Mouse (Mus musculus): ENCODE results near the gene Prdm16. TPM values are rescaled to one million over a fixed set of nuclear protein-coding genes. Genes with fewer than 3 reads are reported as not detected.

Prdm16 gene
- total RNA-seq, 2 experiments from 2014 or later = 12.0 to 15.3 TPM

DNA sequence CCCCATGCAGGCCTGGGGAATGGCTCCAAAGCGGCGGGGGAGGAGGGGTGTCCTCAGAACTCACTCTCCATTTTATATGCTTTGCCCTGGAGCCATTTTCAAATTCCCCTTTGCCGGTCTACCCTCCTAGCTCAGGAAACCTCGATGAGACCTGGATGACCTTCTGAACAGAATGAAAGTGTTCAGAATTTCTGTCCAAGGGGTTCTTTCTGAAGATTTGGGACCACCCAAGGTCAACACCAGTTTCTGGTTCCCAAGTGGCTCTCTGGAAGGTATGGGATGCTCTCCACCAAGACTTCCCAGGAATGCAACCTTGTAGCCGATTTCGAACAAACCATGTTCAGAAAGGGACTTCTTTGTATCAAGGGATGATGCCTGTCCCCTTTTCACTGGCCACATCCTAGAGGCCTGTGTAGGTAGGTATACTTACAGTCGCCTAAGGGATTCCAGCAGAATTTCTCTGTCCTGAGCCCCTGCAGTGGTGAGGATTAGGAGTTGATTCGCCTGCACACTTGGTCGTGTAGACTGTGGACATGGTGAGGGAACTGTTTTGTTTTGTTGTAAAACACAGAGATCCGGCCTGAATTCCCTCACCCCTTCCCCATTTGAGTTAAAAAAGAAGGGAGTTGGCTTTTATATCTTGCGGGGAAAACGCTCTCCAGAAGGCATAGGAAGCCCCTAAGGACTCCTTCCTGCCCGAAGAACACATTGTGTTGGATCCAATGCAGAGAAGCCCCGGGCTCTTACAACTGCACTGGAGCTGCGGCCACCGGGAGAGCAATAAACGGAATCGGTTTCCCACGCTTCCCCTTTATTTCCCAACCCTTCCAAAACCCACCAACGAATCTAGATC is 4.0 kb upstream of the Prdm16 start:
- DNase-seq (ENCODE audit: low spot score in 2 of 2) = no peak

DNA sequence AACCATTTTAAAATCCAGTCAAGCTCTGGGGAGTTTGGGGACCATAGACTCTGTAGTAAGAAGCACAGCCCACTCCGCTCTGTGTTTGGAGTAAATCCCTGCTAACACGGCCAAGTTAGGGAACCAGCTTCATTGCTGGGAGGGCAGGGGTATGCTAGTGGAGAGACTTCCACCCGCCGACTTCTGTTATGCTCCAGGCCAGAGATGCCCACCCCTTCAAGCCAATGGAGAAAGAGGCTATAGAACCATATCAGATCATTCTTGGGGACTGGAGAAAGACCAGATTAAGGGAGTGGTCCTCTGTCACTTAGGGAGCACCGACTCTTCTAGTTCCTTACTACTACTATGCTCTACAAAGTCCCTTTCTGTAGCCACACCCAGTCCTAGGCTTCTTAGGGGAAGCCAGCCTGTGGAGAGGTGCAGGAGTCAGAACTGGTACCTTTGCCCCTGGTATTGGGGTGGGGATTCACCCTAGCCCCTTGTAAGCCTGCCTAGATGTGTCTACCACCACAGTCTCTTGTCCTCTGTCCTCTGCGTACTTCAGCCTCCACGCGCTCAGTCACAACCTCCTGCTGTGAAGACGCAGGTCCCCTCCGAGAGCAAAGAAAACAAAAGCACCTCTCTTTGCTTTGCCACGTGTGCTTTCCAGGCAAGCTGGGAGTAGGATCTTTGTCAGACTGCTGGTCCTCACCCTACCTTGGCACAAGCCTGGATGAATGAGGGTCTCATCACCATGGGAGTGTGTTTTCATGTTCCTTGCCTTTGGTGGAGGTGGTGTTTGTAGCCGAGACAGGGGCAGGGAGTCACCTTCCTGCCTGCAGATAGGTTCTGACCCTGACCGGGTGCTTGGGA is 3.1 kb upstream of the Prdm16 start:
- no peak for DNase-seq (ENCODE audit: low spot score in 2 of 2)

DNA sequence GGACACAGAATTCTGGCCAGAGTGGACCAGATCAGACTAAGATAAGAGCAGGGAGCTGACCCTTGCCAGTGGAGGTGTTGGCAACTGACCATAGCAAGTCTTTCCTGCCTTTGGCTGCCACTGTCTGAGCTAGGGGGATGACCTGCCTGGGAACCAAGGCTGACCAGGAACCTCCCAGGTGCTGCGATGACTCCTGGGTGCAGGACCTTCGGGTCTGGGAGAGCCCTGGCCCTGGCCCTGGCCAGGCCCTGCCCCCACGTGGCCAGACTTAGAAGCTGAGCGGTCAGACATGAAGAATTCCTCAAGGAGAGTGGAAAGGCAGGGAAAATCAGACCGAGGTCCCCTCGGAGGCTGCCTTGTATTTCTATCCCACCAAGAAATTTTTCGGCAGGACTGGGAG is 2.5 kb upstream of the Prdm16 start:
- DNase-seq (ENCODE audit: low spot score in 2 of 2) = no peak

DNA sequence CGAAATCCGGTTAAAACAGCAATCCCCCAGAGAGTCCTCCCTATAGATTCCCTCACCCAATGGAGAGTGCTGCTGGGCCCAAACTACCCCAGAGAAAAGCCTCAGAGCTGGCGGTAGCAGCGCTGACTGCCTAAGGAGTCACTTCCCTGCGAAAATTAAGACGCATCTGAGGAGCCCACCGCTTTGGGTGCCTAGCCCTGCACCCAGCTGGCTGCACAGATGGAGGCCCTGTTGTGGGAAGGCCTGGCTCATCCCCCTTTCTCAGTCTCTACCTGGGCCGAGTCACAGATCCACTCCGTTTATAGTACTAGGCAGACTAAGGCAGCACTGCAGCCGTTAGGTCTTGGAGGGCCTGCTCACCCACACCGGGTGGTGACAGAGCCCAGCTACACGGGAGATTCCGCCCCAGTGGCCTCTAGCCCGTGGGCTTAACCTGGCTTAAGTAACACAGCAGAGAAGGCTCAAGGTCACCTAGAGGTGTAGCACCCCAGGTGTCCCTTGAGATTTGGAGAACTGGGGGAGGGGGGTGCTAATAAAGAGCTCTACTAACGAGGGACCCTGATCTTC is 1.7 kb upstream of the Prdm16 start:
- no peak for DNase-seq (ENCODE audit: low spot score in 2 of 2)

DNA sequence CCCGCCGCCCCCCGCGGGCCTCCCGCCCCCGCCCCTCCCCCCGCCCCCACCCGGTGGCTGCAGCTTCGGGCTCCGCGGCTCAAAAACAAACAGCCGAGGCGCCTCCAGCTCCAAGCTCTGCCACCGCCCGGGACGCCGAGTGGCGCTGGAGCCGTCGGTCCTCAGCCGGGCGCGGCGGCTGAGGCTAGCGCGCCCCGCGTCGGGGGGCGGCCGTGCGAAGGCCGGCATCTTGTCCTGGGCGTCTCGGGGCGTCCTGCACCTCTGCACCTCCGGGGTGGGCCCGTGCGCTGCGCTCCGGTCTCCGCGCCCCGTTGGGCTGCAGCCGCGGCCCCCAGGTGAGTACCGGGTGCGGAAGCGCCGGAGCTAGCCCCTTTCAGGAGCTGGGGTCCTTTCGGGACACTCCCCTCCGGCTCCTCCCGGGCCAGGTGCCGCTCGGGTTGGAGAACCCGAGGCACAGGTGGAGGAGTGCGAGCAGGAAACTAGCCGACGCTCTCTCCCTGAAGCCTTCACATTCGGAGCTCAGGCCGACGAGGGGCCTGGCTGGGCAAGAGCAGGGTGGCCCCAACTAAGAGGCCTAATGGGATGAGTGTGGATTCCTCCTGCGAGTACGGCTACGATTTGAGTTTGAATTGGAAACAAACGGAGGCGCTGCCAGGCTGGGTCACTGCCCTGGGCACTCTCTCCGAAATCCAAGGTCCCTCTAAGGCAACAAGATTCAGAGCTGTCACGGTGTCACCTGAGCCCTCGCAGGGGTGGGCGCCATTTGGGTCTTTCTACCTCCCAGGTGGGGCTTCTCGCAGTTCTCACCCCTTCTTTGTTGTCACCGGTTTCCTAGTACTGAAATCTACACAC is 1.0 kb upstream of the Prdm16 start:
- DNase-seq (ENCODE audit: low spot score in 2 of 2) = no peak

DNA sequence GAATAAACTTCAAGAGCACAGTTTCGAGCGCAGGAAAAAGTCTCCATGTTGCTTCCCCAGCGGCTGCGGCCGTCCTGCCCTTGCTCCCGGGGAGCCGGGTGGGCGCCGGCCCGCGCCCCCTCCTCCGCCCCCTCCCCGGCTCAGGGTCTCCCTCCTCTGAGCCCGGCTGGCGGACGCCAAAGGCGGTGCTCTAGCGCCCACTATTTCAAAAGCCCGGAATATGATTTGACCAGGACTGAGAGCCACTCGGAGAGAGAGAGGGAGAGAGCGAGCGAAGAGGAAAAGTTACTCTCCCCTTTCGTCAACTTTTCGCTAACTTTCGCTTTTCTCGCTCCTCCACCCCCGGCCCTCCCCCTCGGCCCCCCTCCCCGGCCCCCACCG is 630 bp downstream of the Prdm16 start:
- no peak for DNase-seq (ENCODE audit: low spot score in 2 of 2)

DNA sequence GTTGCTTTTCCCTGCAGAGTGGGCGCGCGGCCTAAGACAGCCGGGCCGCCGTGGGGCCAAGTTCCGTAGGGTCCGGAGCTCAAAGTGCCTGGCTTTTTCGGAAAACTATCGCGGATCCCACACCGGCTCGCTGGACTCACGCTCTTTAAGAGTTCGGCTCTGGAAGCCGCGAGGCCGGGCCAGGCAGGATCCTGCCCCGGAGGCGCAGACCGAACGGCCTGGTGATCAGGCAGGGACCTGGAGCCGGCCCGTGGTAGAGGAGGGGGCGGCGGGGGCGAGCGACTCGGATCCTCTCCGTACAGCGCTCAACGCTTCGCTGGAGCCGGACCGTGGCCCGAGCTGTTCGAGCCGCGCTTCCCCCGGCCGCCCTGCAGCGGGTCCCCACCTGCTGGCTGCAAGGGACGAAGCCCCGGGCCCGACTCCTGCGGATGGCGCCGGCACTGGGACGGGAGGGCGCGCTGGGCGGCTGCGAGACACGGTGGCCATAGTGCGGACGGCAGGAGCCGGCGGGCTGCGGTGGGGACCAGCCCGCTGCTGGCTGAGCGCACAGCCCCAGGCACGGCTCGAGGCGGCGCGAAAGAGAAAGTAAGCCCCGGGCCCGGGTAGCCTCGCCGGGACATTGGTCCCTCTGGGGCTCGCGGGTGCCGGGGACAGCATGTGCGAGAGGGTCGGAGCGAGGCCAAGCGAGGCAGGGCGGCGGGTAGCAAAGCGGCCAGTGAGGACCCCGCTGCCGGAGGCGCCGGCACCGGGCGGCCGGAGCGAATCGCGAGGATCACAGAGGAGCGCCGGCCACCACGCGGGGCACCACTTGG is 1.2 kb downstream of the Prdm16 start:
- no peak for DNase-seq (ENCODE audit: low spot score in 2 of 2)

DNA sequence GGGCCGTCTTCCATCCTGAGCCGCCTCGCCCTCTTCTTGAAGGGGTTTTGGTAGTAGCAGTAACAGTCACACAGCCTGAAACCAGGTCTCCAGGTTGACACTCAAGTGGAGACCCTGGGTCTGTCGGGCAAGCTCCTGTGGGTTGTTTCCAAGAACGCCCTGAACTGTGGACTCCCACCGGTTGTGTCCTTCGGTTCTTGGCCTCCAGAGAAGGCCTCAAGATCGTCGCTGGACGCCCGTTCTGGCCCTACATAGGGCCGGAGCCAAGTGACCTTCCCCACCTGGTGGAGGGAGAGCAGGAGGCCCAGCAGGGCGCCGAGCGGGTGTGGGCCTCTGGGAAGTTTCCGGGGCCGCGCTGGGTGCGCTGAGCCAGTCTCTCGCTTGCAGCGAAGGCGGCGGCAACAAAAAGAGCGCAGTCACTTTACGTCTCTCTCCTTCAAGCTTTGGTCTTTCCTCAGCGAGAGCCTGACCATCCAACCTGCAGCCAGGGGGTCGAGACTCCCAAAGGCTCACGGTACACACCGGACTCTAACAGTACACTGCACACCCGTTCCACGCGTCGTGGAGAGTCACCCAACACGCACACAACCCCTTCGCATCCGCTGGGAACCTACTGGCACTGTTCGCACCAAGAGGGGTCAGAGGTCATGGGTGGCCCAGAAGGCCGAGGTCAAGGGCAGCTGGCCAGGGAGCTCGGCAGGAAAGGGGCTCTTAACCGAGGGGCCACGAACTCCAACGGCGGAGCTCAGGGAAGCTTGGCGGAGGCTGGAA is 2.0 kb downstream of the Prdm16 start:
- no peak for DNase-seq (ENCODE audit: low spot score in 2 of 2)

DNA sequence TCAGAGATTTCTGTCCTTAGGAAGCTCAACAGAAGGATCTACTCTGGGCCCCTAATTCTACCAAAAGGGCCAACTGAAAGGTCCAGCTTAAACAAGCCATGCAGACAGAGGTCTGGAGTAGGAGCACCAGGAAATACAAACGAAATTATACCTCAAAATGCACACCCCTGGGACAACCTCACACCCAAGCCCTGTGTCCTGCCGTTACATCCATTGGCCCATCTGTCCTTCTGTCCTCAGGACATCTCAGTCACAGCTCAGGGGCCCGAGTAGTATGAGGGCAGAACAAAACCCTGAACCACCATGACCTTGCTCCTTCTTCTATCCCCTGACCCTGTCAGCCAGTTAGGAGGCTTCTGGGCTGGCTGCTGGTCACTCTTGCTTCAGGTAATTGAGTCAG is 2.7 kb downstream of the Prdm16 start:
- DNase-seq (ENCODE audit: low spot score in 2 of 2) = no peak

DNA sequence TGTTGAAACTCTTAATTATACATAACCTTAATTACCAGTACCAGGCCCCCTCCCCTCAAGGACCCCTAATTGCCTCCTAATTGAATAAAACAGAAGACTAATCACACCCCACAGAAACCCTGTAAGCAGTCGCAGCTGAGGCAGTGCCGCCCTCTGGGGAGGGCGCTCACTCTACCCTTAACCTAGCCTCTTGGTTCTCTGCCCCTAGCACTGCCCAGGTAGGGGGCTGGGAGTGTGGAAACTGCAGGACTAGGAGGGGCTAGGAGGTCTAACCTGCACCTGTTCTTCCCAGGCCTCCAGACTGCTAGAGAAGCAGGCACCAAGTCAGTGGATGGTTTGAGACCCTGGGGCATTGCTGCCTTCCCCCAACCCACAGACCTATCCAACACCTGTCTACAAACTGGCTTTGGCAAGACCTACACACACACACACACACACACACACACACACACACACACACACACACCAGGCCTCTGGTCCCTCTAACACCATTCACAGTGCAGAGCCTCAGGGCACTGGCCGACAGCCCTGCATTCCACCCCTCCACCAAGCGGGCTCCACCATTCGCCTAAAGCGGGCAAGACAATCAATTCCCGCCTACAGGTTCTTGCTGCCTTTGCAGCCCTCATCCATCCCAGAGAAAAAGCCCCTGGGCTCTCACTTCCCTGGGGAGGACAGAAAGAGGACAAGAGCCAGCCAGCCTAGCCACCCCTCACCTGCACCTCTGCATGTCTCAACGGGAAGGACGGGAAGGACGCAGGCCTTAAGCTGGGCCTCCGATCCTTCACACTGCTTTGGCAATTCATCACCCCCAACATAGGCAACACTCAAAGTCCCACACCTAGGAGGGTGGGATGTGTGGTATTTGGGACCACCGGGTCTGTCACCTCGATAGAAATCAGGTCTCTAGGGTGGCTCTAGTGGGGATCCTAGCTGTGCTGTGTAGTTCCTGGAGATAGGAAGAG is 3.6 kb downstream of the Prdm16 start:
- DNase-seq (ENCODE audit: low spot score in 2 of 2) = no peak

DNA sequence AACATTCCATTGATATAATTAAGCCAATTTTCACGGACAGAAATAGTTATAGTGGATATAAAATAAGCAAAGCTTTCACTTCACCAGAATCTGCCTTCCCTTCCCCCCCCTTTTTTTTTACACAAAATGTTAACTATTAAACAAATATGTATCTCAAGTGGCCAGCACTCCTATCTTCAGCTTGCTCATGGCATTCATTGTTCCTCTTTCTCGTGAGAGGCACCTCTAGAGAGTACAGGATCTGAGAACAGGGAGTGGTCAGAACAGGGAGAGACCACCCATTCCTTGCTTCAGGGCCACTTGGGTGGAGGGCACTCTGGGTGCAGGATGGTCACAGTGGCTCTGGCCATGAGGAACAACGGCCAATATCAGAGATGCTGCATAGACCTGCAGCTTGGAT is 5.9 kb downstream of the Prdm16 start:
- DNase-seq (ENCODE audit: low spot score in 2 of 2) = no peak

DNA sequence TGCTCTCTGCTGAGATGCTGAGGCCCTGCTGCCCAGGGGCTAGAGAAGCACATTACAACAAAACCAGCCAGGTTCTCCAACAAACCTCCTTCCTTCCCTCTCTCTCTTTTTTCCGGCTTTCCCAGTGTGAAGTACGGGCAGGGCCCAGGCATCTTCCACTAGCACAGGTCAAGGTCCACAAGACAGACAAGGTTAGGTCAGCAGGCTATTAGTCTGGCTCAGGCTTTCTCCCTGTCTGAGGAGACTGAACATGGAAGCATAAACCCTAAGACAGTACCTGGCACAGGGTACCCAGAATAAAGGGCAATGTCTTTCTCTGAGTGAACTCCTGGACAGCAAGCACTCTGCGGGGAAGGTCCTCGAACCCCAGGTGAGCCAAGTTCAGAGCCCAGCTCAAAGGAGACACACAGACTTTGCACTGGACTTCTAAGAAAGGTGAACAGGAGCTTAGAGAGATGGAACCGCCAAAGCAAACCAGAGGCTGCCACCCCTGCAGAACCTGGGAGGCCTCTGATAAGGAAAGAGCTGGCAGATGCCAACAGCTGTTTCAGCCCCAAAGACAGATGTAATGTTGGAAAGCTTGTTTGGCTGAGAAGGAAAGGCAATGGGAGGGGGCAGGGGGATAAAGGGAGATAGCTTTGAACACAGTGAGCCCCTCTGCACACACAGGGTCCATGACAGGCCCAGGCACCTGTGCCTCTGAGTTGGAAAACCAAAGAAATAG is 9.1 kb downstream of the Prdm16 start:
- DNase-seq (ENCODE audit: low spot score in 2 of 2) = no peak

DNA sequence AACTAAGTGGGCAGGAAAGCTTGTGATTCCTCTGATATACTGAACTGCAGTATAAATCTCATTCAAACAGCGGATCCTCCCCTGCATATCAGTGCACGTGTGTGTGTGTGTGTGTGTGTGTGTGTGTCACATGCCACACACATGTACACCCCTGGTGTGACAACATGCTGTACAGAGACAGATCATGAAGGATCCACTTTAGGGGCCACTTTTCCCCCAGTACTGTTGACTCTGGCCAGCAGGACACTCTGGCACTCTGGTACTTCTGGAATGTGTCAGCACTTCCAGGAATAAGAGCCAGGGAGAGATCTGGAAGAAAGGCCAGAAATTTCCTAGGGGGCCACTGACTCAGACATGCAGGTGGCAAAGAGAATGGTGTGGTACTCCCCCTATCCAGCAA is 10.4 kb downstream of the Prdm16 start:
- DNase-seq (ENCODE audit: low spot score in 2 of 2) = no peak

DNA sequence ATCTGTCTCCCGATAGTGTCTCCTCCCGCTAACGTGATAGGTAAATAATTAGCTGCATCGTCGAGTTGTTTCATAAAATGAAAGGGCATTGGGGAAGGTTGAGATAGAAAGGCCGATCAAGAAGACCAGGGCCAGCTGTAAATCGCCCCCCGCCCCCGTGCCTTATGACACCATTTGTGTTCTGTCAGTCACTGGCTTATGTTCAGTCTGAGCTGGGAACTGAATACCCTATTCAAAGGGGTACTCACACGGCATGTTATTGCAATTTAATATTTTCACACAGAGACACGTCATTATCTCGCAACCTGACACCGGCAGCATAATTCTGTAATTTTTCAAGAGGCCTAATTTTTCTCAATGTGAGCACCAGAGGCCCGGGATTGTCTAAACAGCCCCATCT is 11.0 kb downstream of the Prdm16 start:
- no peak for DNase-seq (ENCODE audit: low spot score in 2 of 2)

DNA sequence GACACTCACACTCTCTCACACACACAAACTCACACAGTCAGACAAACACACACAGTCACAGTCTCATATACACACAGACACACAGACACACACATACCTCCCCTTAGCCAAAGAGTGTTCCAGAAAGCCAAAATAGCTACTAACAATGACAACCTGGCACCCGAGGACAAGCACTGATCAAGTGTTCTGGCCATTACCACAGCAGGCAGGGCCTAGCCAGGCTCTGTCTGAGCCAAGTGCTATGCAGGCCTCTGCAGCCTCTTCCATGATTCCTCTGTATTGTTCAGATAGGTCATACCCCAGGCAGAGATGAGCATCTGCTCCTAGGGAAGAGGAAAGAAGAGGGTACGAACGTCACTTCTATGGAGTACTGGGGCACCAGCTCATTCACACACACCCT is 13.4 kb downstream of the Prdm16 start:
- no peak for DNase-seq (ENCODE audit: low spot score in 2 of 2)

DNA sequence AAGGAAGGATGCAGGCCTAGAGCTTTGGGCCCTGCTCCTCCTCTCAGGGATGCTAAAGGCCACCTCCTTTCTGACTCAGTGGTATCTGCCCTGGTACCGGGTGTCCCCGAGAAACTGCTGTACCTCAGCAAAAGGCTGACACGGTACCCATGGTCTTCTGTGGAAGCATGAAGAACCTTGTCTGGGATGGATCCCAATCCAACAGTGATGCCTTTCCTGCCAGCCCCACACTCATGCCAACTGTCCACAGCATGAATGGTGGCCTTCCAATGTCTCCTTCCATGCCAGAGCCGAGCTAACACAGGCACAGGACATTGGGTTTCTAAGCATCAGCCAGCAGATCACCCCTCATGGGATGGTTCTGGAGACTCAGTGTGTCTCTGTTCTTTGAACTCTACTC is 14.2 kb downstream of the Prdm16 start:
- DNase-seq (ENCODE audit: low spot score in 2 of 2) = no peak

DNA sequence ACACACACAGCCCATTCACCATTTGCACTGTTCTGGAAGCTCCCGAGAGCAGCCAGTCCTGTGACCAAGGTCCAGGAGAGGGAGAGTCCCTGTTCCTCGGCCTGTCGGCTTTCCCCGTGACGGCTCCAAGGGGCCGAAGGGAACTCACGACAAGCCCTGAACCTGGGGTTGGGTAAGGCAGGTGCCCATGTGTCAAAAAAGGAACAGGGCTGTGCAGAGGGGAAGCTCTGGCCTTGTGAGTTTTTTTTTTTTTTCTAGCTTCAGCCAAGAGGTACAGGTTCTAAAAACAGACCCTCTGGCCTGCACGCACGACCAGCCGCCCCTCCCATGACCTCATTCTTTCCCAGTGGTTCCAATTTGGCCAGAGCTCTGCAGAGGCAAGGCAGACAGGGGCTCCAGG is 25.5 kb downstream of the Prdm16 start:
- DNase-seq (ENCODE audit: low spot score in 2 of 2) = no peak

DNA sequence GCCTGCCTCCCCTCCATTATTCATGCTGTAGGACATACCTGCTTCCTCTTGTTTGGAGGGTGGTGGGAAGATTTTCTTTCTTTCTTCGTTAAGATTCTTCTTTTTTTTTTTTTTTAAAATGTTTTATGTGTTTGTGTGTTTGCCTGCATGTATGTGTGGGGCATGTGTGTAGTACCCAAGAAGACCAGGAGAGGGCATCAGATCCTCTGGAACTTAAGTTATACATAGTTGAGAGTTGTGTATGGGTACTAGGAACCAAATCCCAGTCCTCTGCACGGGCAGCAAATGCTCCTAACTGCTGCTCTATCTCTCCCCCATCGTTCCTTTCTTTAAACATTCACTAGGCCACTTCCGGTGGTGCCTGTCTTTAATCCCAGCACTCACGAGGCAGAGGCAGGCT is 28.9 kb downstream of the Prdm16 start:
- no peak for DNase-seq (ENCODE audit: low spot score in 2 of 2)
